Mouse (Mus musculus): ENCODE measurements around the gene Poldip3.

The Poldip3 gene

DNA sequence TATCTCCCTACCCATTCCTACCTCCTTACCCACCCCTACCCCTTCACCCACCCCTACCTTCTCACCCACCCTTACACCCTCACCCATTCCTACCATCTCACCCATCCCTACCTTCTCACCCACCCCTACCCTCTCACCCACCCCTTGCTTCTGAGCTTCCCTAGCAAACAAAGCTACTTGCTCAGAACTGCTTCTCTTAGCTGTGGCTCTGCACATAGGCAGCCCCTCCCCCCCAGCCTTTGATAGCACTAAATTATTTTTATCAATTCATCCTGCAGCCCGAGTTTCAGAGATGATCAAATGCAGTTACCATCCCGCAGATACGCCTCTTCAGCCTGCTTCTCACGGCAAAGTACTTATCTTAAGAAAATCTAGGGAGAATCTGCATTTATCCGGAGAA, 65.7 kb downstream of the Poldip3 start:
- DNase-seq: no peak

Data from thymus, postnatal 36 days (tissue).